Mouse (Mus musculus) liver, adult 2 months (tissue): ENCODE measurements around the gene Znfx1. TPM values are rescaled to one million over a fixed set of nuclear protein-coding genes. Genes with fewer than 3 reads are reported as not detected.
"Not testable (repeated sequence)": the region's sequence is repeated elsewhere in the genome, so short reads cannot be mapped to it uniquely, and the experiment has no call there.

ENCODE experiments used
- DNase-seq: peaks from one replicate; pipeline ENCODE4 v3.0.0-alpha.2; 2011; ENCODE audit warnings: low read depth, low spot score; ENCODE audit errors: extremely low read depth
- H3K27ac ChIP-seq: fragments of 200-500 bp; replicated peaks from 2 replicates; pipeline ENCODE4 v1.5.1; 2012; ENCODE audit warnings: low read depth, mild to moderate bottlenecking, control low read depth, inconsistent platforms, low read length; ENCODE audit not compliant: insufficient read depth
- H3K27me3 ChIP-seq: fragments of 200-500 bp; 2 replicates; pipeline ENCODE4 v1.6.1; 2012; ENCODE audit warnings: mild to moderate bottlenecking, moderate library complexity, low read length, inconsistent platforms; ENCODE audit not compliant: control insufficient read depth, insufficient read depth
- H3K36me3 ChIP-seq: fragments of 200-500 bp; 2 replicates; pipeline ENCODE4 v1.6.1; 2012; ENCODE audit warnings: low read length, inconsistent platforms; ENCODE audit not compliant: control insufficient read depth, insufficient read depth
- H3K4me1 ChIP-seq: fragments of 200-500 bp; 2 replicates; pipeline ENCODE4 v1.6.1; 2011; ENCODE audit warnings: low read length; ENCODE audit not compliant: control insufficient read depth, insufficient read depth
- H3K4me3 ChIP-seq: fragments of 200-500 bp; 2 replicates; pipeline ENCODE4 v1.5.1; 2011; ENCODE audit warnings: low read depth, mild to moderate bottlenecking, control low read depth, low read length, moderate library complexity; ENCODE audit not compliant: insufficient read depth
- H3K79me2 ChIP-seq: fragments of 200-500 bp; 2 replicates; pipeline ENCODE4 v1.6.1; 2012; ENCODE audit warnings: inconsistent platforms, mild to moderate bottlenecking, low read length, moderate library complexity; ENCODE audit not compliant: control insufficient read depth, insufficient read depth
- H3K9ac ChIP-seq: fragments of 200-500 bp; 2 replicates; pipeline ENCODE4 v1.6.1; 2012; ENCODE audit warnings: low read depth, mild to moderate bottlenecking, control low read depth, inconsistent platforms, low read length
- CTCF ChIP-seq: fragments of 200-500 bp; IDR thresholded peaks from 2 replicates; pipeline ENCODE4 v1.5.1; 2011; ENCODE audit warnings: low read depth, low read length, control low read depth
- POLR2A ChIP-seq: fragments of 200-500 bp; IDR thresholded peaks from 2 replicates; pipeline ENCODE4 v1.6.1; 2011; ENCODE audit warnings: low read length, control low read depth; ENCODE audit not compliant: insufficient read depth; ENCODE audit errors: extremely low read depth
- WGBS: fragments of 180-500 bp; shearing (Covaris S2); methylation state at CpG from one replicate; pipeline ENCODE4 v1.1.7; 2018; 5-methylcytosine and 5-hydroxymethylcytosine counted together
- polyA plus RNA-seq: library from polyadenylated mRNA; depleted of rRNA; stranded (reverse); fragments of >200 nt; gene quantifications from 2 replicates; pipeline ENCODE4 v1.2.3, GENCODE M21; 2012
- total RNA-seq: library from RNA; depleted of rRNA; stranded (reverse); fragments of >200 nt; gene quantifications from 2 replicates; pipeline ENCODE4 v1.2.3, GENCODE M21; 2014

Znfx1 gene
- total and polyA plus RNA-seq, 2 experiments, result 21.6 to 23.3 TPM

- 96% methylated on average over 7 of the region's 7 CpGs for WGBS
- no peaks in the 10 kb centered on the region for H3K79me2 ChIP-seq
- peaks cover 26% of the 10 kb centered on the region for H3K36me3 ChIP-seq
- H3K9ac ChIP-seq, result no peak overlapping the region
- no peaks in the 10 kb centered on the region for H3K27me3 ChIP-seq
- H3K27ac ChIP-seq, result no peak overlapping the region
- no peak for DNase-seq
- no peak for TF ChIP-seq POLR2A
- TF ChIP-seq CTCF, result no peak
- H3K4me1 ChIP-seq, result no peaks in the 10 kb centered on the region
- no peak overlapping the region for H3K4me3 ChIP-seq
These were observed 34.3 kb downstream of the Znfx1 start for GRCm38 (mm10) chr2:167028553-167028952.

DNA sequence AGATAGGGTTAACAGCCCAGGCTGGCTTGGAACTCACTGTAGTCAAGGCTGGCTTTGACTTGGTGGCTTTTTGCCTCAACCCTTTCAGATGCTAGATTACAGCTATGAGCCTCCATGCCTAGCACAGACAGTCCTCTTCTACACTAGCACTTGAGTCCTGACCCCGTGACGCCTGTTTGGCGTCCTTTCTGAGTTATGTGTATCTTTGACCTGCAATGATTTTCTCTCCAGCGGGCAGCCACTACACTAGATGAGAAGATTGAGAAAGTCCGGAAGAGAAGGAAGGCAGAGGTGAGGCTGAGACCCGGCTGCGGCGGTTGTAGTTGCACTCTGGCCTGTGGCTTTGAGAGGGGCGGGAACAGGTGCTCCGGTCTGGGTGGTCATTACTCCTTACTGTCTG is 43.4 kb downstream of the Znfx1 start:
- peaks cover 2% of the 10 kb centered on the region; the same call in 1 of the 2 replicates for H3K4me1 ChIP-seq

GRCm38 (mm10) chr2:167015382-167015718 is 47.5 kb downstream of the Znfx1 start:
- DNase-seq, result no peak

More for the DNA sequence above, 43.4 kb downstream of the Znfx1 start:
- Histone ChIP-seq H3K27me3 (no peaks in the 10 kb centered on the region), H3K27ac (no peak overlapping the region), H3K9ac (no peak overlapping the region), H3K4me3 (no peak overlapping the region), H3K36me3 (peaks cover 14% of the 10 kb centered on the region), H3K79me2 (peaks cover 10% of the 10 kb centered on the region; the same call in 1 of the 2 replicates)
- TF ChIP-seq POLR2A (no peak), CTCF (no peak)
- peak; percentile 72 for DNase-seq
- 63% methylated on average over 10 of the region's 10 CpGs for WGBS

GRCm38 (mm10) chr2:167014702-167015381 is 48.0 kb downstream of the Znfx1 start, which contains the start of gene Ddx27:
Ddx27 (plus strand) TSS chr2:167015193.
- Histone ChIP-seq H3K4me3 (peak within 1 kb of the TSS; percentile 82), H3K9ac (peak within 1 kb of the TSS; percentile 80), H3K27ac (peak within 1 kb of the TSS; percentile 68), H3K27me3 (no peaks in the 10 kb centered on the region), H3K36me3 (peaks cover 2% of the 10 kb centered on the region; the same call in 1 of the 2 replicates), H3K79me2 (peaks cover 10% of the 10 kb centered on the region; the same call in 1 of the 2 replicates), H3K4me1 (peaks cover 2% of the 10 kb centered on the region; the same call in 1 of the 2 replicates)
- TF ChIP-seq POLR2A, result 0 out of 2 replicates have a peak, but pooled peaks have one; percentile 19
- TF ChIP-seq CTCF, result no peak
- peak; percentile 78 for DNase-seq
- WGBS, result 2% methylated on average over 37 of the region's 37 CpGs

More at GRCm38 (mm10) chr2:167015382-167015718, 47.5 kb downstream of the Znfx1 start:
- no peak overlapping the region for H3K27ac ChIP-seq
- TF ChIP-seq POLR2A, result no peak
- TF ChIP-seq CTCF, result no peak
- no peaks in the 10 kb centered on the region for H3K27me3 ChIP-seq
- peaks cover 2% of the 10 kb centered on the region; the same call in 1 of the 2 replicates for H3K4me1 ChIP-seq
- peaks cover 2% of the 10 kb centered on the region; the same call in 1 of the 2 replicates for H3K36me3 ChIP-seq
- H3K79me2 ChIP-seq, result peaks cover 10% of the 10 kb centered on the region; the same call in 1 of the 2 replicates
- peak overlapping the region; percentile 80 for H3K9ac ChIP-seq
- H3K4me3 ChIP-seq, result peak overlapping the region; percentile 82
- 1% methylated on average over 21 of the region's 21 CpGs for WGBS

GRCm38 (mm10) chr2:167010546-167010945 is 52.3 kb downstream of the Znfx1 start:
- TF ChIP-seq POLR2A, result no peak
- no peak for TF ChIP-seq CTCF
- no peaks in the 10 kb centered on the region for H3K27me3 ChIP-seq
- no peak overlapping the region for H3K9ac ChIP-seq
- peaks cover 11% of the 10 kb centered on the region; the same call in 1 of the 2 replicates for H3K4me1 ChIP-seq
- 86% methylated on average over 3 of the region's 3 CpGs for WGBS
- DNase-seq, result no peak
- peaks cover 4% of the 10 kb centered on the region; the same call in 1 of the 2 replicates for H3K79me2 ChIP-seq
- H3K4me3 ChIP-seq, result no peak overlapping the region
- H3K36me3 ChIP-seq, result no peaks in the 10 kb centered on the region
- no peak overlapping the region for H3K27ac ChIP-seq

DNA sequence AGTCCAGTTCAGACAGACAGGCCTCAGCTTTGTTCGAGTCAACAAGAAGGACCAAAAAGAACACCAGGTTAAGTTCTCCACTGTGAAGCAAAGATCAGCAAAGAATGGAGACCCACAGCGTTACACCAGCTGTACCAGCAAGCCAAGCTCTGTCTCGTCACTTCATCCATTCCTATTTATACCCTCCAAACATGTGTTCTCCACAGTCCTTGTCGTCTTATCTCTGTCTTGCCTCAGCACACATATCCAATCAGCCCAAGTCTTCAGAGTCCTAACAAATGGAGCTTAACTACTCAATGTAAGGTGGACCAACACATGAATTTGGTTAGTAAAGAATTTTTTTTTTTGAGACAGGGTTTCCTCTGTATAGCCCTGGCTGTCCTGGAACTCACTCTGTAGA is 53.3 kb downstream of the Znfx1 start:
- no peaks in the 10 kb centered on the region for H3K27me3 ChIP-seq
- WGBS, result 81% methylated on average over 4 of the region's 4 CpGs
- H3K4me1 ChIP-seq, result peaks cover 11% of the 10 kb centered on the region; the same call in 1 of the 2 replicates
- H3K9ac ChIP-seq, result no peak overlapping the region
- H3K79me2 ChIP-seq, result no peaks in the 10 kb centered on the region
- DNase-seq, result no peak
- TF ChIP-seq POLR2A (no peak), CTCF (no peak)
- no peaks in the 10 kb centered on the region for H3K36me3 ChIP-seq
- no peak overlapping the region for H3K27ac ChIP-seq
- no peak overlapping the region for H3K4me3 ChIP-seq

DNA sequence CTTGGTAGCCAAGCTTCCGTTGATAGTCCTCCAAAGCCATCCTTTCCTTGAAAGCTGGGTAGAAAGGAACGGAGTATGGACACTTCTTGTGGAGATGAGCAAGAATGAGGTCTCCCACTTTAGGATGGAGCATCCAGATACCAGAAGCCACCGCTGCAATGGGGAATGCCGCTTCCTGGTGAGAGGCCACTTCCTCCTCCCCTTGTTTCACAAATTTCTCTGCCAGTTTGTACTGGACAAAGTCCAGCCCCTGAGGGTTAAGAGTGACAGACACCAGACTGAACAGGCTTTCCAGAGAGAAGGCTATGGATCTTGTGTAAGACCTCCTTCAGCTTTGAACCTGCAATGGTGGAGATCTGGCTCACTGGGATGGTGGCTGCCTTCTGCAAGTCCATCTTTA is 55.2 kb downstream of the Znfx1 start:
- Histone ChIP-seq H3K27ac (peak overlapping the region; percentile 38), H3K4me1 (peaks cover 15% of the 10 kb centered on the region; the same call in 1 of the 2 replicates), H3K4me3 (peak overlapping the region; percentile 32)
- not testable (repeated sequence) for H3K9ac ChIP-seq, H3K79me2 ChIP-seq, H3K36me3 ChIP-seq, H3K27me3 ChIP-seq
- peak; percentile 70 for DNase-seq
- 33% methylated on average over 4 of the region's 4 CpGs for WGBS
